Comparison of ENCODE assay signal across 10 mouse cellular contexts in the genomic region with DNA sequence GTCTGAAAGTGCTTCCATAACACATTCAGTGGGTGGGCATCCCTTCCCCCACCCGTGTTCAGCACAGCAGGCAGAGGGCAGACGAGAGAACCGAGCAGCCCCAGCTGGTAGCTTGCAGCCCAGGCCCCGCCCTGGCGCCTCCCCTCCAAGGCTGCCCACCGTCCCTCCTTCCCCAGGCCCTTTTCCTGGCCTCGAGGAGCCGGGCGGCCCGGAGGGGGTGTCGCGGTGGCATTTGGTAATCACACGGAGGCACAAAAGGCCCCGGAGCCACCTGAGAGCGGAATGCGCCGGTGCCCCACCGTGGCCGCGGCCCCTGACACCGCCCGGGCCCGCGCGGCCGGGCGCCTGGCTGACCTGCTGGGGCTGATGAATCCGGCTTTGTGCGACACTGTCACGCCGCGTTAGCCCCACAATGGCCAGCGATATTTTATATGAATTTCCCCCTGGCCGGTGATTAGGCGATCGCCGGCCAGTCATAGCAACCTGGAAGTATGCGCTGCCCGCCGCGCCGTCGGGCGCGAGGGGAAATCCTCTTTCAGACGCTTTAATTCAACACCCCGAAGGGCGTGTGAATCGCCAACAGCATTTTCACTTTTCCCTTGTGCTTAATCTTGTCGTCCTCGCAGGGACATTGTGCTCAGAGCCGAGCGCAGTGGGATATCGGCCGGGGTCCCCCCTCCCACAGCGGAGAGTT. TPM values are rescaled to one million over a fixed set of nuclear protein-coding genes. Genes with fewer than 3 reads are reported as not detected.
DNase-seq lines count a peak whose midpoint lies in the region; ATAC-seq and TF ChIP-seq lines count a peak whose summit lies in the region.
"Had no signal": no experiment of that assay in that cellular context is flagged by ENCODE, and none has a peak within 500 bp of the region (broad histone marks: within the 10 kb centered on the region; RNA-seq: fewer than 3 reads in every experiment).

No protein-coding gene starts in this region.

- H3K27me3 ChIP-seq in heart, embryonic 10.5 days (ENCODE audit: insufficient read depth, poor library complexity, severe bottlenecking), result peaks cover 73% of the 10 kb centered on the region
- peaks cover 68% of the 10 kb centered on the region for H3K27me3 ChIP-seq in heart, embryonic 14.5 days (ENCODE audit: control insufficient read depth, insufficient read depth, low read length)
- H3K27me3 ChIP-seq in lung, embryonic 15.5 days, result peaks cover 37% of the 10 kb centered on the region

- WGBS in heart, embryonic 10.5 days, result under 1% methylated on average over 56 of the region's 56 CpGs
- under 1% methylated on average over 52 of the region's 56 CpGs for WGBS in heart, embryonic 14.5 days
- 2% methylated on average over 54 of the region's 56 CpGs for WGBS in lung, embryonic 15.5 days

- peak; percentile 35; the same call in 1 of the 2 replicates for TF ChIP-seq CTCF in brain, embryonic 14.5 days (IDR thresholded peaks at IDR 0.05; ENCODE audit: borderline replicate concordance, extremely low read depth, insufficient read depth, insufficient read length)

- H3K9ac ChIP-seq in heart, embryonic 14.5 days (ENCODE audit: low read length), result peak overlapping the region; percentile 71
- H3K9ac ChIP-seq in lung, embryonic 15.5 days, result peak overlapping the region; percentile 54

- no peaks in the 10 kb centered on the region for H3K9me3 ChIP-seq in heart, embryonic 10.5 days
- H3K9me3 ChIP-seq in heart, embryonic 14.5 days (ENCODE audit: control insufficient read depth, low read length), result peaks cover 5% of the 10 kb centered on the region; the same call in 1 of the 2 replicates
- no peaks in the 10 kb centered on the region for H3K9me3 ChIP-seq in lung, embryonic 15.5 days

- no peak for DNase-seq in heart, embryonic 10.5 days (ENCODE audit: low spot score)
- no peak for DNase-seq in heart, adult 9 months (ENCODE audit: low spot score in 2 of 2)
- DNase-seq in brain, embryonic 14.5 days (ENCODE audit: low read depth), result peak; percentile 87
- peak; percentile 16 to 55 for DNase-seq in kidney, postnatal 25 days
- DNase-seq in ovary, postnatal 14 days (ENCODE audit: low spot score), result peak; percentile 33
- DNase-seq in thymus, postnatal 4 days, result no peak

- ATAC-seq in heart, embryonic 14.5 days (ENCODE audit: insufficient number of reproducible peaks, insufficient read depth, low FRiP score, low read depth), result peak; percentile 56; the same call in 1 of the 2 replicates
- ATAC-seq in lung, embryonic 15.5 days (ENCODE audit: borderline replicate concordance, extremely low read depth, low FRiP score, low TSS enrichment), result peak; percentile 66; the same call in 1 of the 2 replicates

- H3K4me2 ChIP-seq in heart, embryonic 14.5 days (ENCODE audit: low read length), result peak overlapping the region; percentile 90
- peak overlapping the region; percentile 83 for H3K4me2 ChIP-seq in lung, embryonic 15.5 days

- TF ChIP-seq POLR2A in brain, embryonic 14.5 days (IDR thresholded peaks at IDR 0.05; ENCODE audit: borderline replicate concordance, extremely low read depth, insufficient read depth, insufficient read length, poor library complexity, severe bottlenecking), result no peak; the same call in 1 of the 2 replicates

- no peaks in the 10 kb centered on the region for H3K36me3 ChIP-seq in heart, embryonic 10.5 days
- no peaks in the 10 kb centered on the region for H3K36me3 ChIP-seq in heart, embryonic 14.5 days (ENCODE audit: control insufficient read depth, insufficient read depth, low read length)
- H3K36me3 ChIP-seq in lung, embryonic 15.5 days, result no peaks in the 10 kb centered on the region
- H3K36me3 ChIP-seq: G1E had no signal

- H3K4me1 ChIP-seq in heart, embryonic 10.5 days, result peaks cover 14% of the 10 kb centered on the region
- H3K4me1 ChIP-seq in heart, embryonic 14.5 days (ENCODE audit: control insufficient read depth in 2 of 2, insufficient read depth in 2 of 2, low read length in 2 of 2), result peaks cover 4 to 11% of the 10 kb centered on the region in 2 experiments; a peak in 3 of 4 replicates
- peaks cover 16% of the 10 kb centered on the region for H3K4me1 ChIP-seq in lung, embryonic 15.5 days

- peak overlapping the region; percentile 72 for H3K4me3 ChIP-seq in heart, embryonic 10.5 days
- H3K4me3 ChIP-seq in heart, embryonic 14.5 days (ENCODE audit: control insufficient read depth in 1 of 2, insufficient read depth in 1 of 2, low read depth in 1 of 2, low read length in 2 of 2), result peak overlapping the region; percentile 49 to 56
- H3K4me3 ChIP-seq in lung, embryonic 15.5 days, result peak overlapping the region; percentile 45

- H3K27ac ChIP-seq in heart, embryonic 10.5 days, result peak overlapping the region; percentile 77
- no peak overlapping the region for H3K27ac ChIP-seq in heart, embryonic 14.5 days (replicated peaks in 1 of 2; ENCODE audit: control insufficient read depth in 1 of 2, insufficient read depth in 1 of 2, low read depth in 2 of 2, low read length in 2 of 2)
- H3K27ac ChIP-seq in lung, embryonic 15.5 days, result no peak overlapping the region

RNA-seq across cellular contexts. Expression of gene Wnt3a, which starts 26.5 kb away (rescaled TPM):
- 0.08 TPM in 1 of 2 replicates, not detected in the other for polyA plus RNA-seq in heart, embryonic 10.5 days (2016; fragmentation: Nextera tagmentation; extraction: Ambion mirVana)
- 0.50 and 1.1 TPM in 2 replicates for polyA plus RNA-seq in brain, embryonic 14.5 days (2012; rRNA removed)
- polyA plus RNA-seq in heart, embryonic 14.5 days (2014; fragmentation: Nextera tagmentation; extraction: Ambion mirVana), result not detected in 2 replicates
- polyA plus RNA-seq in lung, embryonic 15.5 days (2015; fragmentation: Nextera tagmentation; extraction: Ambion mirVana), result 0.08 and 0.14 TPM in 2 replicates
- polyA plus RNA-seq: G1E; large intestine, adult 2 months had no signal

RNA-seq across cellular contexts. Expression of gene Arf1, which starts 35.9 kb away (rescaled TPM):
- 702 and 707 TPM in 2 replicates for polyA plus RNA-seq in heart, embryonic 10.5 days (2016; fragmentation: Nextera tagmentation; extraction: Ambion mirVana)
- 565 and 655 TPM in 2 replicates for polyA plus RNA-seq in brain, embryonic 14.5 days (2012; rRNA removed)
- 556 and 557 TPM in 2 replicates for polyA plus RNA-seq in heart, embryonic 14.5 days (2014; fragmentation: Nextera tagmentation; extraction: Ambion mirVana)
- 724 and 743 TPM in 2 replicates for polyA plus RNA-seq in lung, embryonic 15.5 days (2015; fragmentation: Nextera tagmentation; extraction: Ambion mirVana)

RNA-seq across cellular contexts. Expression of gene Wnt9a, which starts 42.7 kb away (rescaled TPM):
- polyA plus RNA-seq in heart, embryonic 10.5 days (2016; fragmentation: Nextera tagmentation; extraction: Ambion mirVana), result 3.8 and 4.1 TPM in 2 replicates
- 3.2 and 4.5 TPM in 2 replicates for polyA plus RNA-seq in brain, embryonic 14.5 days (2012; rRNA removed)
- 0.97 and 1.2 TPM in 2 replicates for polyA plus RNA-seq in heart, embryonic 14.5 days (2014; fragmentation: Nextera tagmentation; extraction: Ambion mirVana)
- polyA plus RNA-seq in lung, embryonic 15.5 days (2015; fragmentation: Nextera tagmentation; extraction: Ambion mirVana), result 3.0 and 3.1 TPM in 2 replicates
- polyA plus RNA-seq: G1E had no signal

RNA-seq across cellular contexts. Expression of gene 2310033P09Rik, which starts 55.9 kb away (rescaled TPM):
- 28.7 and 30.9 TPM in 2 replicates for polyA plus RNA-seq in heart, embryonic 10.5 days (2016; fragmentation: Nextera tagmentation; extraction: Ambion mirVana)
- polyA plus RNA-seq in brain, embryonic 14.5 days (2012; rRNA removed), result 32.4 and 37.2 TPM in 2 replicates
- 20.0 and 22.1 TPM in 2 replicates for polyA plus RNA-seq in heart, embryonic 14.5 days (2014; fragmentation: Nextera tagmentation; extraction: Ambion mirVana)
- 31.9 and 32.3 TPM in 2 replicates for polyA plus RNA-seq in lung, embryonic 15.5 days (2015; fragmentation: Nextera tagmentation; extraction: Ambion mirVana)

Comparison
In these comparisons a context has a peak if more than half of its experiments do, and no peak if none do; other contexts are left out.
1. DNase-seq: peak in brain, embryonic 14.5 days (single experiment), kidney, postnatal 25 days (2 of 2) and ovary, postnatal 14 days (single experiment); none in heart, embryonic 10.5 days (single experiment), heart, adult 9 months (0 of 2) and thymus, postnatal 4 days (single experiment).
2. Peak in every context shown above with its lines, with median percentiles within 50 percentile points of each other: H3K4me3 ChIP-seq.